Mouse (Mus musculus) ES-E14 (cell line): ENCODE measurements at regions not wholly inside any gene's neighbourhood (a gene's known extent, or its start where the extent isn't known, plus 50 kb on each side); places are given as distances from the start of the nearest gene placed in this dataset.

ENCODE experiments used
- DNase-seq: peaks from one replicate; pipeline ENCODE4 v3.0.0-alpha.2; 2013; ENCODE audit warnings: low read depth, low spot score
- H3K27ac ChIP-seq: 2 replicates; pipeline ENCODE4 v1.5.1; 2012; ENCODE audit warnings: low read depth, mild to moderate bottlenecking, low read length, moderate library complexity, mixed read lengths; ENCODE audit not compliant: poor library complexity, insufficient read depth, severe bottlenecking
- H3K36me3 ChIP-seq: 2 replicates; pipeline ENCODE4 v1.6.1; 2012; ENCODE audit warnings: mild to moderate bottlenecking, low read length, moderate library complexity, mixed read lengths; ENCODE audit not compliant: control insufficient read depth, poor library complexity, insufficient read depth, severe bottlenecking
- H3K4me1 ChIP-seq, 2 experiments: fragments of 150-350 bp in 1 of 2; sonication (generic) in 1 of 2; 2 replicates each; pipeline ENCODE4 v1.6.1; 2012; ENCODE audit warnings: low read length in 2 of 2, mild to moderate bottlenecking in 1 of 2, mixed read lengths in 1 of 2; ENCODE audit not compliant: control insufficient read depth in 2 of 2, insufficient read depth in 2 of 2, poor library complexity in 1 of 2
- H3K4me3 ChIP-seq, 2 experiments: fragments of 150-350 bp in 1 of 2; sonication (generic) in 1 of 2; 2 replicates each; pipeline ENCODE4 v1.5.1; 2012; ENCODE audit warnings: low read length in 2 of 2, low read depth in 1 of 2, mild to moderate bottlenecking in 1 of 2, mixed read lengths in 1 of 2; ENCODE audit not compliant: insufficient read depth in 1 of 2, poor library complexity in 1 of 2, severe bottlenecking in 1 of 2
- H3K9ac ChIP-seq: 2 replicates; pipeline ENCODE4 v1.6.1; 2012; ENCODE audit warnings: low read depth, mild to moderate bottlenecking, low read length, mixed read lengths; ENCODE audit not compliant: poor library complexity, insufficient read depth, severe bottlenecking
- H3K9me3 ChIP-seq: fragments of 150-350 bp; sonication (generic); 2 replicates; pipeline ENCODE4 v1.6.1; 2012; ENCODE audit warnings: low read depth, mild to moderate bottlenecking, low read length; ENCODE audit not compliant: control insufficient read depth, insufficient read depth
- CHD2 ChIP-seq: IDR thresholded peaks from 2 replicates; pipeline ENCODE4 v1.6.1; 2014; ENCODE audit warnings: mild to moderate bottlenecking, low read depth, low read length, inconsistent platforms
- HCFC1 ChIP-seq: IDR thresholded peaks from 2 replicates; pipeline ENCODE4 v1.6.1; 2012; ENCODE audit warnings: low read length, inconsistent platforms, borderline replicate concordance; ENCODE audit not compliant: insufficient read depth
- MAFK ChIP-seq: IDR thresholded peaks from 2 replicates; pipeline ENCODE4 v1.6.1; 2014; ENCODE audit warnings: mild to moderate bottlenecking, low read depth, low read length, inconsistent platforms; ENCODE audit not compliant: insufficient read depth
- ZC3H11A ChIP-seq: IDR thresholded peaks from 2 replicates; pipeline ENCODE4 v1.6.1; 2012; ENCODE audit warnings: low read depth, mild to moderate bottlenecking, inconsistent platforms, low read length, borderline replicate concordance
- ZNF384 ChIP-seq: IDR thresholded peaks from 2 replicates; pipeline ENCODE4 v1.6.1; 2012; ENCODE audit warnings: low read depth, low read length, inconsistent platforms
- in situ Hi-C, 2 experiments: fragments of 600-800 bp; cut with MboI; formaldehyde crosslinking; loops; one replicate each; pipeline ENCODE4 v1.15.1; 2025; ENCODE audit warnings: low sequenced_read_pairs in 2 of 2, inconsistent platforms in 1 of 2; ENCODE audit not compliant: unreplicated experiment in 2 of 2

GRCm38 (mm10) chr10:93365824-93366223 is 54.9 kb upstream of the Elk3 start:
- Histone ChIP-seq H3K9me3 (no peaks in the 10 kb centered on the region), H3K27ac (peak overlapping the region; percentile 80; the same call in 1 of the 2 replicates), H3K4me3 (no peak overlapping the region), H3K36me3 (peaks cover 1% of the 10 kb centered on the region; the same call in 1 of the 2 replicates), H3K9ac (no peak overlapping the region; the same call in 1 of the 2 replicates), H3K4me1 (peaks cover 2 to 11% of the 10 kb centered on the region in 2 experiments; a peak in 2 of 4 replicates)
- TF ChIP-seq ZC3H11A = peak; percentile 55; the same call in 1 of the 2 replicates
- no peak for TF ChIP-seq MAFK
- DNase-seq = peak; percentile 44
- in situ Hi-C loops = loop anchor here in 1 of 2 experiments (5.0 kb wide), 1 partner anchor 69 kb away; no protein-coding TSS in a partner anchor

GRCm38 (mm10) chr10:93369737-93370136 is 58.8 kb upstream of the Elk3 start:
- no peak for DNase-seq
- Histone ChIP-seq H3K9ac (no peak overlapping the region), H3K27ac (no peak overlapping the region), H3K9me3 (no peaks in the 10 kb centered on the region), H3K36me3 (no peaks in the 10 kb centered on the region), H3K4me1 (peaks cover 2 to 7% of the 10 kb centered on the region in 2 experiments; a peak in 2 of 4 replicates), H3K4me3 (no peak overlapping the region)
- TF ChIP-seq ZC3H11A = no peak
- TF ChIP-seq HCFC1 = no peak
- no peak for TF ChIP-seq ZNF384
- no peak for TF ChIP-seq CHD2
- no peak for TF ChIP-seq MAFK
- in situ Hi-C loops = loop anchor here in 1 of 2 experiments (5.0 kb wide), 1 partner anchor 72 kb away; no protein-coding TSS in a partner anchor

GRCm38 (mm10) chr10:93370331-93370730 is 59.4 kb upstream of the Elk3 start:
- no peak for TF ChIP-seq ZNF384
- TF ChIP-seq ZC3H11A = no peak
- no peak overlapping the region for H3K27ac ChIP-seq
- no peaks in the 10 kb centered on the region for H3K9me3 ChIP-seq
- peaks cover under 1 to 5% of the 10 kb centered on the region in 2 experiments; a peak in 2 of 4 replicates for H3K4me1 ChIP-seq
- H3K36me3 ChIP-seq = no peaks in the 10 kb centered on the region
- DNase-seq = no peak
- H3K4me3 ChIP-seq = no peak overlapping the region
- H3K9ac ChIP-seq = no peak overlapping the region
- in situ Hi-C loops = no loop called here

- H3K27ac ChIP-seq = no peak overlapping the region; the same call in 1 of the 2 replicates
- in situ Hi-C loops = no loop called here
- TF ChIP-seq MAFK (no peak), ZNF384 (no peak), HCFC1 (no peak), CHD2 (no peak), ZC3H11A (no peak)
- H3K4me1 ChIP-seq = peaks cover 0 to 4% of the 10 kb centered on the region in 2 experiments; a peak in 2 of 4 replicates
- no peak overlapping the region; the same call in 1 of the 2 replicates for H3K9ac ChIP-seq
- H3K4me3 ChIP-seq = peak overlapping the region in 1 of 2 experiments; percentile 42; a peak in 2 of 4 replicates
- H3K36me3 ChIP-seq = no peaks in the 10 kb centered on the region
- no peaks in the 10 kb centered on the region for H3K9me3 ChIP-seq
- DNase-seq = no peak
Observed at GRCm38 (mm10) chr10:93372281-93372680, 61.3 kb upstream of the Elk3 start.

GRCm38 (mm10) chr10:93373265-93373664 is 62.3 kb upstream of the Elk3 start:
- no peak overlapping the region for H3K27ac ChIP-seq
- TF ChIP-seq MAFK (0 out of 2 replicates have a peak, but pooled peaks have one; percentile 24), HCFC1 (no peak)
- in situ Hi-C loops = no loop called here
- no peak overlapping the region for H3K4me3 ChIP-seq
- H3K36me3 ChIP-seq = no peaks in the 10 kb centered on the region
- DNase-seq = no peak
- H3K9ac ChIP-seq = no peak overlapping the region
- peaks cover 0 to 4% of the 10 kb centered on the region in 2 experiments; a peak in 2 of 4 replicates for H3K4me1 ChIP-seq
- no peaks in the 10 kb centered on the region for H3K9me3 ChIP-seq
